Mouse (Mus musculus) small intestine, adult 2 months (tissue): ENCODE results near the gene Palm3.

ENCODE experiments used
- CTCF ChIP-seq: fragments of 200-500 bp; IDR thresholded peaks from 2 replicates; pipeline ENCODE4 v1.5.1; 2012; ENCODE audit warnings: low read depth, mild to moderate bottlenecking, control low read depth, inconsistent platforms, low read length, moderate library complexity, mixed read lengths; ENCODE audit not compliant: insufficient replicate concordance, insufficient read length; ENCODE audit errors: extremely low read depth
- POLR2A ChIP-seq: fragments of 200-500 bp; IDR thresholded peaks from 2 replicates; pipeline ENCODE4 v1.6.1; 2012; ENCODE audit warnings: low read depth, mild to moderate bottlenecking, control low read depth, inconsistent platforms, low read length, moderate library complexity

- no peak for TF ChIP-seq POLR2A
- TF ChIP-seq CTCF = no peak
Measured at GRCm38 (mm10) chr8:84076412-84076811, 55.1 kb downstream of the Palm3 start.
